Mouse (Mus musculus): Measurements from ENCODE around the gene Hbs1l.

- TF ChIP-seq POLR2A (IDR thresholded peaks at IDR 0.05; ENCODE audit: borderline replicate concordance, low read depth, low read length) = no peak
- no peak for TF ChIP-seq CTCF (IDR thresholded peaks at IDR 0.05; ENCODE audit: low read depth, low read length)
Measured at GRCm38 (mm10) chr10:21361871-21362270, 66.1 kb downstream of the Hbs1l start.

All from bone marrow macrophage, adult 2 months (primary cell).